Mouse (Mus musculus) forebrain, embryonic 16.5 days (tissue): ENCODE measurements around the gene Mettl1. TPM values are rescaled to one million over a fixed set of nuclear protein-coding genes. Genes with fewer than 3 reads are reported as not detected.

Experiments used
- ATAC-seq: fragments of 200-750 bp; cut with Nextera tagmentation; 2 replicates; pipeline ENCODE4 v1.8.0; 2017; ENCODE audit warnings: mild to moderate bottlenecking, moderate library complexity
- H3K27ac ChIP-seq: fragments of 300-500 bp; sonication (generic); 2 replicates; pipeline ENCODE4 v1.5.1; 2014; ENCODE audit warnings: low read length, control low read depth
- H3K27me3 ChIP-seq: fragments of 300-500 bp; sonication (generic); replicated peaks from 2 replicates; pipeline ENCODE4 v1.6.1; 2014; ENCODE audit warnings: low read length; ENCODE audit not compliant: control insufficient read depth, insufficient read depth
- H3K36me3 ChIP-seq: fragments of 300-500 bp; sonication (generic); 2 replicates; pipeline ENCODE4 v1.6.1; 2014; ENCODE audit not compliant: control insufficient read depth, insufficient read depth
- H3K4me1 ChIP-seq: fragments of 300-500 bp; sonication (generic); replicated peaks from 2 replicates; pipeline ENCODE4 v1.6.1; 2014; ENCODE audit warnings: low read length; ENCODE audit not compliant: control insufficient read depth, insufficient read depth
- H3K4me2 ChIP-seq: fragments of 300-500 bp; sonication (generic); 2 replicates; pipeline ENCODE4 v1.6.1; 2014; ENCODE audit warnings: mild to moderate bottlenecking, low read length, control low read depth
- H3K4me3 ChIP-seq: fragments of 300-500 bp; sonication (generic); replicated peaks from 2 replicates; pipeline ENCODE4 v1.5.1; 2014; ENCODE audit warnings: mild to moderate bottlenecking, low read length, control low read depth
- H3K9ac ChIP-seq: fragments of 300-500 bp; sonication (generic); replicated peaks from 2 replicates; pipeline ENCODE4 v1.6.1; 2014; ENCODE audit warnings: low read depth, low read length, control low read depth
- H3K9me3 ChIP-seq: fragments of 300-500 bp; sonication (generic); 2 replicates; pipeline ENCODE4 v1.6.1; 2016; ENCODE audit warnings: low read length; ENCODE audit not compliant: control insufficient read depth
- WGBS: fragments of 180-500 bp; shearing (Covaris S2); extraction: QIAGEN DNeasy Blood & Tissue Kit; methylation state at CpG from one replicate; pipeline ENCODE4 v1.1.7; 2014; 5-methylcytosine and 5-hydroxymethylcytosine counted together
- polyA plus RNA-seq: library from polyadenylated mRNA; unstranded; fragments of >200 nt; fragmentation: Nextera tagmentation; extraction: Ambion mirVana; gene quantifications from 2 replicates; pipeline ENCODE4 v1.2.1, GENCODE M21; 2015

Gene Mettl1
- 20.1 and 23.0 TPM in 2 replicates for polyA plus RNA-seq

DNA sequence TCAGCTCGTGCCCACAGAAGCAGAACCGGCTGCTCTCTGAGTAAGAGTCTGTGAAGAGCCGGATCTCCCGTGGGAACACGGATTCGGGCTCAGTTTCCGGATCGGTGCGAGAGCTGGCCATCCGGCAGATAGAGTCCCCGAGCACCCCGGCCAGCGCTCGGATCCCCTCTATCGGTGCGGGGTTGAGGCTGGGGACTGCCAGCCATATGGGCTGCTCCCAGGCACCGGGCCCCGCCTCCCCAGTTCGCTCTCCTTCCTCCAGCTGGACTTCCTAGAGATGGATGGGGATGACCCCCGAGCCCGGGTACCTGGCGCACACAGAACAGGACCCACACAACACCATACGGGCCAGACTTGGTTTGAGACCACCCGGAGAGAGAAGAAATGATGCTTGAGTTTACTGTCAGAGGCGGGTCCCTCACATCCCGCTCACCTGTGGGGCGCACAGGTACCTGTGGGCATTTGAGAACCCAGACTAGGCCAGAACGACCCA, at the start of gene Mettl1, which contains the start of gene Eef1akmt3:
Mettl1 (plus strand) TSS at position 141 of the 493 bp plus-strand sequence.
Eef1akmt3 (minus strand) TSS at position 240 of the 493 bp plus-strand sequence.
- 0 out of 2 replicates have a peak, but pooled peaks cover 2% of the 10 kb centered on the region for H3K27me3 ChIP-seq
- H3K27ac ChIP-seq, result no peak within 1 kb of the TSS
- peaks cover 12% of the 10 kb centered on the region for H3K4me1 ChIP-seq
- H3K4me2 ChIP-seq, result peak within 1 kb of the TSS; percentile 97
- peak within 1 kb of the TSS; percentile 64 for H3K4me3 ChIP-seq
- peak within 1 kb of the TSS; percentile 71 for H3K9ac ChIP-seq
- peak; percentile 65 for ATAC-seq
- H3K36me3 ChIP-seq, result no peaks in the 10 kb centered on the region
- under 1% methylated on average over 28 of the region's 28 CpGs for WGBS
- H3K9me3 ChIP-seq, result no peaks in the 10 kb centered on the region

DNA sequence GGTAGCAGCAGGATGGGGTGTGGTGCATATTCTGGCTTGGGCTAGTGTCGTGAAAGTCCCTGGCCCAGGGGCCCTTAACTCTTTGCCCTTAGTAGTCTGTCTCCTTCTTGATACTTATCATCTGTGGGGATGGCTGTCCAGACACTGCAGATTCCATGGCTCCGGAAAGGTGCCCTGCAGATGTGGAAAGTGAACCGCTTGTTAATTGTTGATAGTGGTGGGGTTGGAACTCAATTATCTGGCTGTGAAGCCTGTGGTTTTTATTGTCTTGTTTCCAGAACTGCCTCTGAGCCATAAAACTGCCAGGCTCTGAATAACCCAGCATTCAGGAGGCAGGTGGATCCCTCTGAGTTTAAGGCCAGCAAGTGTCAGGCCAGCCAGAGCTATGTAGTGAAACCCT, 49.5 kb upstream of the Mettl1 start:
- no peak overlapping the region for H3K4me2 ChIP-seq
- WGBS, result 72% methylated on average over 3 of the region's 3 CpGs
- no peak for ATAC-seq

DNA sequence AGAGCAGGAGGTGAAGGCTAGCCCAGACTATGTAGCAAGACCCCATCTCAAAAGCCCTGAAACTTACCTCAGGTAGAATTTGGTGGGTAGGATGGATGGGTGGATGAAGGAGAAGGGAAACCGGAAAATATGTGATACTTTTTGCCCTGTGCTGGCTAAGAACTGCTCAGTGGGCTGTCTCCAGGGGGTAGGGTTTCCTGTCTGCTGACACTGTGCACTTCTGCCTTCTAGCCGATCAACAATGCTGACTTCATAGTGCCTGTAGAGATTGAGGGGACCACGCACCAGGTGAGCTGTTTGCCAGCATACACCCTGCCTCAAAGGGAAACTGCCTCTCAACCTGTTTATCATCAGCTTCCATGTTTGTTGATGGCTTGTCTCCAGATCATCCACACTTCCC, 47.6 kb upstream of the Mettl1 start:
- no peaks in the 10 kb centered on the region for H3K27me3 ChIP-seq
- ATAC-seq, result no peak
- no peak overlapping the region for H3K4me2 ChIP-seq
- H3K36me3 ChIP-seq, result peaks cover 28% of the 10 kb centered on the region
- 94% methylated on average over 3 of the region's 3 CpGs for WGBS
- no peak overlapping the region for H3K4me3 ChIP-seq
- no peak overlapping the region for H3K27ac ChIP-seq
- H3K9me3 ChIP-seq, result no peaks in the 10 kb centered on the region
- H3K4me1 ChIP-seq, result peaks cover 9% of the 10 kb centered on the region
- no peak overlapping the region for H3K9ac ChIP-seq

More for the DNA sequence above, 49.5 kb upstream of the Mettl1 start:
- Histone ChIP-seq H3K36me3 (peaks cover 22% of the 10 kb centered on the region), H3K9me3 (no peaks in the 10 kb centered on the region), H3K4me1 (peaks cover 22% of the 10 kb centered on the region), H3K27me3 (no peaks in the 10 kb centered on the region), H3K4me3 (no peak overlapping the region), H3K27ac (no peak overlapping the region), H3K9ac (no peak overlapping the region)

DNA sequence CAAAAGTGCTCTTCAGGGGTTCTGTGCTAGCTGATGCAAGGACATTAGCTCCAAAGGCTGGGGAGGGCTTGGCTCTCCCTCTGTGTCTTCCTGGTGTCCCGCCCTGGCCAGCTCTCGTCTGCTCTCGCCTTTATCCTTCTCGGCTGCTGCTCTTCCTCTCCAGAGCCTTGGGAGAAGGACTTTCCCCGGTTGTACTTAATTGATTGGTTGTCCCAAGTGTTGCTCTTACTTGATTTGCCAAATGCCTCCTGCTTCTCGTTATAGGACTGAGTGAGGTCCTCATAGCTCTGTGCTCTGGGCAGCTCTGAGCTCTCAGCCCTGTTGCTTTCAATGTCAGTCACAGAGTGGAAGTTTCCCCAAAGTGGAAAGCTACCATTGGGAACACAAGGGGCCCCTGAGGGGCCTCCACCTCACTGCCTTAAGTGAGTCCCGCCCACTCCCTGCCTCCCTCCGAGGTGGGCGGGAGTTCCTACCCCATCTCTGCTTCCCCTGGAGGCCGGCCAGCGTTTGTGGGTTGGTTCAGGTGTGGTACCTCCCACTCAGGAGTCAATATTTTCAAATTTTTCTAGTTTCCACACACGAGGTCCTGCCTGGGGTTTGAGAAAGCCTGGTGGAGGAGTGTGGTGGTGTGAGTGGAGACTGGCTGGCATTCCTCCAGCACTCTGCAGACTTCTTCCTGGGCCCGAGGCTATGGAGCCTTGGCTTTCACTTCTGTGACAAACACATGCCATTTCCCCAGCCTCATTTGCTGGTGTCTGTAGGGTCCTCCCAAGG, 43.7 kb upstream of the Mettl1 start:
- WGBS, result 69% methylated on average over 13 of the region's 13 CpGs
- Histone ChIP-seq H3K4me1 (no peaks in the 10 kb centered on the region), H3K27me3 (no peaks in the 10 kb centered on the region), H3K36me3 (peaks cover 27% of the 10 kb centered on the region), H3K9ac (no peak overlapping the region), H3K9me3 (no peaks in the 10 kb centered on the region), H3K4me3 (no peak overlapping the region), H3K4me2 (no peak overlapping the region), H3K27ac (no peak overlapping the region)
- no peak for ATAC-seq

DNA sequence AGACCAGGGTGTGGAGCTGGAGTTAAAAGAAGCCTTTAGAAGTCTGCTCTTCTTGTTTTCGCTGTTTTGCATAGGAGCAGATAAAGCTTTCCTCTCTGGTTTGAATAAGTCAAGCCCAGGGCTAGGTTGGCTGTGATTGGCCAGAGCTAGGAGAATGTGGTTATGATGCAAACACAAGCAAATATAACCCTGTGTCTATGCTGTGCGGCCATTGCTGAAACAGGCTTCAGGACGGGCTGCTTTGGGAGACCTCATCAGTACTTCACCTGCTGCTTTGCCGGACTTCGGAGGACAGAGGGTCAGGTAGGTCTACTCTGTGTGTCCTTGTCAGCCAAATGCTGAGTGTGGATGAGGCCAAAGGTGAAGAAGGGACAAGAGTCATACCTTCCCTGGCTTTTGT, 40.7 kb upstream of the Mettl1 start, which contains the start of gene Avil:
Avil (plus strand) TSS at position 181 of the 400 bp plus-strand sequence.
- Histone ChIP-seq H3K4me1 (no peaks in the 10 kb centered on the region), H3K9ac (no peak within 1 kb of the TSS), H3K36me3 (peaks cover 8% of the 10 kb centered on the region), H3K9me3 (no peaks in the 10 kb centered on the region), H3K27ac (no peak within 1 kb of the TSS), H3K27me3 (no peaks in the 10 kb centered on the region), H3K4me3 (no peak within 1 kb of the TSS), H3K4me2 (no peak within 1 kb of the TSS)
- 95% methylated on average over 5 of the region's 5 CpGs for WGBS
- 0 out of 2 replicates have a peak, but pooled peaks have one; percentile 4 for ATAC-seq

DNA sequence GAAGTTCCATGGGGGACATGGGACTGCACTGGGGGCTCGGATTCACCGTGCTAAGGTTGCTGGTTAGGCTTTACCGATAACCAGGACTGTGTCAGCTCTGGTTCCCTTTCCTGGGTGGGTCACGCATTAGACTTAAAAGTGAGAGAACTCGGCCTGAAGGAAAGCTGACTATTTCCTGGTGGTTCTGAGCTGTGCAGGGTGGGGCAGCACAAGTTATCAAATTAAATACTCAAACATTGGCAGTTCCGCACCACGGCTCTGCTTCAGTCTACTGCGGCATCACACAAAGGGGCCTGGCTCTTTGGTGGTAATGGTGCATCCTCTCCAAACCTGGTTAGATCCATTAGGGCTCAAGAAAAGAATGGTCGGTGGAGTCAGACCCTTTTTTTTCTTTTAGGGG, 39.9 kb upstream of the Mettl1 start:
- no peaks in the 10 kb centered on the region for H3K27me3 ChIP-seq
- no peak overlapping the region for H3K4me3 ChIP-seq
- no peaks in the 10 kb centered on the region for H3K9me3 ChIP-seq
- no peak overlapping the region for H3K27ac ChIP-seq
- H3K4me2 ChIP-seq, result no peak overlapping the region
- H3K4me1 ChIP-seq, result no peaks in the 10 kb centered on the region
- WGBS, result 88% methylated on average over 9 of the region's 9 CpGs
- H3K36me3 ChIP-seq, result peaks cover 6% of the 10 kb centered on the region
- ATAC-seq, result no peak
- H3K9ac ChIP-seq, result no peak overlapping the region

DNA sequence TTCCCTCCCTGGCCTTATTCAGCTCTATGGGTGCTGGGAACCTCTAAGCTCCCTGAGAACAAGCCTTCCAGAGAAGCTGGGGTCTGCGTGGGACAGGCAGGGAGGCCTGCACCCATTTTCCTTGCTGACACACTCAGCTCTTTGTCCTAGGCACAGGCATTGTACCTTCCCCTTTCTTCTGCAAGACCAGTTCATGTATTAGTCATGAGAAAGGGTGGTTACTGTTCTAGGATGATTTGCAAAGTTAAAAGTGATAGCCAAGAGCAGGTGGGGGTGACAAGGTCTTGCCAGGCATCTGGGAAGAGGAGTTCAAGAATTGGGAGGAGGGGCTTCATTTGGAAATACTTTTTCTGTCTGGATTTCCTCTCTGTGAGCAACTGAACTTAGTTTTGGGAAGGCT, 39.2 kb upstream of the Mettl1 start:
- Histone ChIP-seq H3K27me3 (no peaks in the 10 kb centered on the region), H3K4me2 (no peak overlapping the region), H3K27ac (no peak overlapping the region), H3K4me3 (no peak overlapping the region), H3K4me1 (no peaks in the 10 kb centered on the region), H3K9ac (no peak overlapping the region), H3K36me3 (peaks cover 6% of the 10 kb centered on the region), H3K9me3 (no peaks in the 10 kb centered on the region)
- ATAC-seq, result no peak
- WGBS, result 59% methylated on average over 1 of the region's 1 CpGs

DNA sequence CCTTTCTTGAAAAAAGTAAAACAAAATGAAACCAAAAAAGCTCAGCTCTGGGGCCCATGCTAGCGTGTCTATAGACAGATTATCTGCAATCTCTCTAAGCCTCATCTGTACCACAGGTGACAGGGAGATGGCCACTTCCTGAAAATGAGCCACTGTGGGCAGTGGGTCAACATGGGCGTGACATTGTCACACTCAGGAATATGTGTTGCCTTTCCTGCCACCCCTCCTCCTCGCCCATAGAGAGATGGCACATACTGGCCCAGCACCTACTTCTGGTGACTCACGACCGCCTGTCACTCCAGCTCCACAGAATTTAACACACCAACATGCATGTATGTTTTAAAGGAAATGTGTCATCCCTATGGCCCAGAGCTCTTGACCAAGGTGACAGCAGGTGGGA, 38.4 kb upstream of the Mettl1 start:
- Histone ChIP-seq H3K9ac (no peak overlapping the region), H3K9me3 (no peaks in the 10 kb centered on the region)
- 93% methylated on average over 5 of the region's 5 CpGs for WGBS

DNA sequence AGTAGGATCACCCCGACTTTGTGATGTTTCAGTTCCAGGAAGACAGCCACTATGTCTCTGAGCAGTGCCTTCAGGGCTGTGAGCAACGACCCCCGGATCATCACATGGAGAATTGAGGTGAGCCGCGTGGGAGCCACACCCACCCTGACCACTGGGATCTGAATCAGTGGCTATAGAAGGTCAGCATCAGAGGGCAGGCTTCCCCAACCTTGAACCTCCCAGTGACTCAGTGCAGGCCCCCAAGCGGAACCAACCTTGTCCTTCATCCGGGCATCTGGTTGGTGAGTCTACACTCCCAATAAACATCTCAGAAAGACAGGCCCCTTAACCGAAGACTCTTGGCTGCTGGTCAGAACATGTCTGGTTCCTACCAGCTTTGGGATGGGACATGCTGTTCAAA, 37.9 kb upstream of the Mettl1 start:
- Histone ChIP-seq H3K9ac (no peak overlapping the region), H3K9me3 (no peaks in the 10 kb centered on the region), H3K4me3 (no peak overlapping the region), H3K36me3 (peaks cover 4% of the 10 kb centered on the region), H3K4me1 (no peaks in the 10 kb centered on the region), H3K4me2 (no peak overlapping the region), H3K27me3 (no peaks in the 10 kb centered on the region), H3K27ac (no peak overlapping the region)
- 91% methylated on average over 8 of the region's 8 CpGs for WGBS
- ATAC-seq, result no peak

More for the DNA sequence above, 38.4 kb upstream of the Mettl1 start:
- H3K27me3 ChIP-seq, result no peaks in the 10 kb centered on the region
- ATAC-seq, result no peak
- H3K4me2 ChIP-seq, result no peak overlapping the region
- no peak overlapping the region for H3K4me3 ChIP-seq
- H3K4me1 ChIP-seq, result no peaks in the 10 kb centered on the region
- no peak overlapping the region for H3K27ac ChIP-seq
- peaks cover 6% of the 10 kb centered on the region for H3K36me3 ChIP-seq
